Mouse (Mus musculus) cerebellum, adult 2 months (tissue): Measurements from ENCODE around the gene Olfm1. TPM values are rescaled to one million over a fixed set of nuclear protein-coding genes. Genes with fewer than 3 reads are reported as not detected.

Experiments
- DNase-seq, 2 experiments: peaks; one replicate each; pipeline ENCODE4 v3.0.0; 2021
- H3K27ac ChIP-seq: fragments of 200-500 bp; 2 replicates; pipeline ENCODE4 v1.5.1; 2012; ENCODE audit warnings: low read length, control low read depth, inconsistent platforms; ENCODE audit not compliant: insufficient read depth
- H3K27me3 ChIP-seq: fragments of 200-500 bp; 2 replicates; pipeline ENCODE4 v1.6.1; 2012; ENCODE audit warnings: inconsistent platforms, mild to moderate bottlenecking, low read length, moderate library complexity; ENCODE audit not compliant: control insufficient read depth, insufficient read depth
- H3K4me1 ChIP-seq: fragments of 200-500 bp; 2 replicates; pipeline ENCODE4 v1.6.1; 2011; ENCODE audit warnings: low read length; ENCODE audit not compliant: control insufficient read depth, insufficient read depth
- H3K4me3 ChIP-seq: fragments of 200-500 bp; replicated peaks from 2 replicates; pipeline ENCODE3; 2011; ENCODE audit warnings: mild to moderate bottlenecking, low read depth, low read length, control low read depth; ENCODE audit not compliant: insufficient read depth
- CTCF ChIP-seq: fragments of 200-500 bp; IDR thresholded peaks from 2 replicates; pipeline ENCODE4 v1.5.1; 2011; ENCODE audit warnings: low read depth, mild to moderate bottlenecking, control low read depth, low read length, moderate library complexity, borderline replicate concordance; ENCODE audit not compliant: insufficient read depth
- POLR2A ChIP-seq: fragments of 200-500 bp; IDR thresholded peaks from 2 replicates; pipeline ENCODE4 v1.6.1; 2011; ENCODE audit warnings: low read length, control low read depth, borderline replicate concordance; ENCODE audit not compliant: insufficient read depth
- WGBS: fragments of 180-500 bp; shearing (Covaris S2); methylation state at CpG from one replicate; pipeline ENCODE4 v1.1.7; 2018; 5-methylcytosine and 5-hydroxymethylcytosine counted together
- polyA plus RNA-seq: library from polyadenylated mRNA; depleted of rRNA; stranded (reverse); fragments of >200 nt; gene quantifications from 2 replicates; pipeline ENCODE4 v1.2.3, GENCODE M21; 2012

Olfm1 gene
- polyA plus RNA-seq, 1 experiment = 567 TPM

DNA sequence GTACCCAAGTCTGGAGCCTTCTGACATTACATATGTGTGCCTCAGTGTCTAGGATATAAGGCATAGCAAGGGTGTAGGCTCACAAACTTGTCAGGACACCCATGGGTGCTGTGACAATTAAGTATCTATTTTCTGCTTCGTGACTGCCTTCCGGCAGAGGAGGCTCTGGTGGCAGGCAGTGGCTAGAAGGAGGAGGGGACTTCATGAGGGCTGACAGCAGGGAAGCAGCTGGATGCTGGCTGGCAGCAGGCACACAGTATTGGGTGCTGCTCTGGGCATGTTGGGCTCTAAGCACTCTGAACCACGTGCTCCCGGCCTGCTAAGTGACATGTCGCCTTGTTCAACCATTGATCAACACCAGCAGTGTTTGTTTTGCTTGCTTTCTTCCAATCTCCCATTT, 32.0 kb downstream of the Olfm1 start:
- no peaks in the 10 kb centered on the region for H3K27me3 ChIP-seq
- peak in 1 of 2 experiments; percentile 12 for DNase-seq
- TF ChIP-seq POLR2A (no peak), CTCF (no peak)
- 29% methylated on average over 5 of the region's 5 CpGs for WGBS
- H3K4me1 ChIP-seq = peaks cover 46% of the 10 kb centered on the region
- H3K4me3 ChIP-seq = no peak overlapping the region
- no peak overlapping the region for H3K27ac ChIP-seq

DNA sequence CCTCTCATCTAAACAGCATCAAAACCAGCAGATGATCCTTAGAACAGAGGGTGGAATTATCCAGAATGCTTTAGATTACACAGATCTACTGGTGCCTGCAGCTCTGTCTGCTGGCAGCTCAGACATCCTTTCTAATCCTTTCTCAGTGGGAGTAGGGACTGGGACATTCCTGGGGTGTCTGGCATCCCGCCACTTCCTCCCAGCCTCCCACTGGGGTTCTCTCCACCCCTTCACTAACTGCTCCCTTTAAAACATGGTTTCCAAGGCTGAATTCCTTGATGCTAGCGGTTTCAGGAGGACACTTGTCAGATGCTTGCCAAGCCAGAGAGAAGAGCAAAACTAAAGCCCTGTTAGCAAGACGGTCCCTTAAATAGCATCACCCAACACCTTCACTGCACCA, 33.1 kb downstream of the Olfm1 start:
- TF ChIP-seq CTCF (no peak), POLR2A (no peak)
- Histone ChIP-seq H3K4me3 (no peak overlapping the region), H3K27me3 (no peaks in the 10 kb centered on the region), H3K4me1 (peaks cover 40% of the 10 kb centered on the region), H3K27ac (0 out of 2 replicates have a peak overlapping the region, but pooled peaks have one; percentile 22)
- peak; percentile 55 to 62 for DNase-seq
- 14% methylated on average over 3 of the region's 3 CpGs for WGBS

DNA sequence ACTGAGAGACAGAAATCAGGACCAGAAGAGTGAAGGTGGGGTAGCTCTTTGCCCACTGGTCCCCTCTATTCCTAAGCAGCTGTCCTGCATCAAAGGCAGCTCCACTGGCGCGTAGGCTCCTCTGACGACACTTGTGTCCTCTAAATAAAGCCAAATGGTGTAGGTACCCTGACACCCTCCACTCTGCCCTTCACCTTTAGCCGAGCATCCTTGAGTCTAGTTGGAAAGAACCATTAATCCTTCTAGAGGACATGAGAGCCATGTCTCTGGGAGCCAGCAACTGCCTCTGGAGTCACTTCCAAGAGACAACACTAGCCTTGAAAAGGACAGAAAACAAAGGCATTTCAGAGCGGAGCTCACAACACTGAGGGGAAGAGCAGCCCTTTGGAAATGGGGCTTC, 34.2 kb downstream of the Olfm1 start:
- 85% methylated on average over 5 of the region's 5 CpGs for WGBS
- no peak for TF ChIP-seq CTCF
- TF ChIP-seq POLR2A = no peak
- Histone ChIP-seq H3K27ac (peak overlapping the region; percentile 19; the same call in 1 of the 2 replicates), H3K4me1 (peaks cover 35% of the 10 kb centered on the region), H3K27me3 (no peaks in the 10 kb centered on the region), H3K4me3 (no peak overlapping the region)
- DNase-seq = no peak

DNA sequence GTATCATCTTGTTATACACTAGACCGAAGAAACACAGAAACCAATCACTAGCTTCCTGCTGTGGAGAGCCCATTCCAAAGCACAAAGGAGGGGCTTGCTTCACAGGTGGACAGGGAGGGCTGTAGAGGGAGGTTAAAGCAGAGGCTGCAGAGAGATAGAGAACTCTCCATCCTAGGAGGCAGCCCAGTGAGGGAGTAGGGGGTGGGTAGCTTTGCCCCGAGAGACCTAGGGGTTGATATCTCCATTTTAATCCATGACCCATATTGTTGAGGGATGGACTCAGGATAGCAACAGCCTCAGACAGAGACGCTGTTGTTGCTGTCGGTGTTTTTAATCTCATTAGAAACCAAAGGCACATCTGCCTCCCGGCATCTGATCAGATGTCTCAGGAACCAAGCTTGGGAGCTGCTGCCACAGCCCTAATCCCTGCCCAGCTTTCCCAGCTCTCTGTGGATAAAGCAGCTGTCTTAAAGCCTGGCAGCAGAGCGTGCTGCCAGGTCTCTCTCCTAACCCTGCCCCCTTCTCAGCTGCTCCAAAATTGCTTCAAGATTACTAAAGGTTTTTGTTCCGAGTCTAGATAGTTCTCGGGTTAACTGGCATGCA, 34.9 kb downstream of the Olfm1 start:
- no peak overlapping the region for H3K27ac ChIP-seq

DNA sequence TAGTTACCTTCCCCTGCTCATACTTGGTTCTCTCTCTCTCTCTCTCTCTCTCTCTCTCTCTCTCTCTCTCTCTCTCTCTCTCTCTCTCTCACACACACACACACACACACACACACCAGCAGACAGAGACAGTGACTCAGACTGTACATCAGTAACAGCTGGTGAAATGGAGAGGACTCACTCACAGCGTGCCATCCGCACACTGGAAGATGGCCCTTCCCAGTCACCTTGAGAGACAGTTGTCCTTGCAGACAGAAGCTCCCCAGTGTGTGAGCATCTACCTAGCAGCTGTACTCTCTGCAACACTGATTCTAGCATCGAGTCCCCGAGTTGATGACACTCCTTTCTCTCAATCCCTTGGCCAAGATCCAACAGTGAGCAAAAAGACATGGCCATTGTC, 35.6 kb downstream of the Olfm1 start:
- Histone ChIP-seq H3K4me3 (no peak overlapping the region), H3K27me3 (no peaks in the 10 kb centered on the region), H3K4me1 (peaks cover 29% of the 10 kb centered on the region), H3K27ac (no peak overlapping the region)
- DNase-seq = no peak
- WGBS = 34% methylated on average over 4 of the region's 4 CpGs
- TF ChIP-seq POLR2A = no peak
- TF ChIP-seq CTCF = no peak

More for the DNA sequence above, 34.9 kb downstream of the Olfm1 start:
- Histone ChIP-seq H3K27me3 (no peaks in the 10 kb centered on the region), H3K4me1 (peaks cover 29% of the 10 kb centered on the region), H3K4me3 (no peak overlapping the region)
- DNase-seq = no peak
- 19% methylated on average over 8 of the region's 8 CpGs for WGBS
- TF ChIP-seq POLR2A (no peak), CTCF (no peak)

DNA sequence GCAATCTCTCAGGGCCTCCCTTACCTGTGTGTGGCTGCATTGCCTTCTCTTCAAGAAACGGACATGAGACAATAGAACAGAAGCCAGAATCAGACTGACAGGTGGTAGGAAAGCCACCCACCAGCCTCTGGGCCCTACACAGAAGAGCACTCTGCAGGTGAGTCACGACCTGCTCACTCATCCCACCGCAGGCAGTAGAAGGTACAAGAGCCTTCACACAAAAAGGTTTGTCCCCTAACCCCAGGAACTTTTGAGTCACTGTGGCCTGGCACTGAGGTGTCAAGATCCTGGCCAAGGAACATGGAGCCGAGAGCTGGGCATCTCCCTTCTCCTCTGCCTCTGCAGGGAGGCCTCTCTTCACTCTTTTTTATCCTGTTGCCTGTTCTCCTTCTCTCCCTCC, 42.3 kb downstream of the Olfm1 start:
- TF ChIP-seq POLR2A (no peak), CTCF (0 out of 2 replicates have a peak, but pooled peaks have one; percentile 14)
- no peaks in the 10 kb centered on the region for H3K27me3 ChIP-seq
- DNase-seq = peak in 1 of 2 experiments; percentile 79
- H3K4me1 ChIP-seq = peaks cover 23% of the 10 kb centered on the region; the same call in 1 of the 2 replicates
- WGBS = 17% methylated on average over 4 of the region's 4 CpGs
- no peak overlapping the region for H3K4me3 ChIP-seq
- no peak overlapping the region for H3K27ac ChIP-seq

DNA sequence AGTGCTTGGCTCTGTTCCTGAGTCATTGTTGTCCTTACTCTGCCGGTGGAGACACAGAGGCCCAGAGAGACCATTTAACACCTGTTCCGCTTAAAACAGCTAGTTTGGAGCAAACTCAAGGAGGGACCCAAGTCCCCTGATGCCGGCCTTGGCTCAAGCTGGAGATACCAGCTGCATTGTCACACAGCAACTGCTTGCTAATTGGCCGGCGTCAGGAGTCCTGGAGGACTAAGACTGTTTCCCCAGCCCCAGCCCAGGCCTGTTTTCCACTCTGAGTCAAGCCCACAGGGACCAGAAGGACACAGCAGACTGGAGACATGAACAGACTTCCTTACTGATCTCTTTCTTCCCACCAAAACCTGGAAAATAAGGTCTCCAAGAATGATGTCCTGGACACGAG, 43.7 kb downstream of the Olfm1 start:
- H3K27me3 ChIP-seq = no peaks in the 10 kb centered on the region
- no peak overlapping the region for H3K27ac ChIP-seq
- no peak for TF ChIP-seq POLR2A
- TF ChIP-seq CTCF = no peak
- peaks cover 20% of the 10 kb centered on the region; the same call in 1 of the 2 replicates for H3K4me1 ChIP-seq
- H3K4me3 ChIP-seq = no peak overlapping the region
- DNase-seq = no peak
- 74% methylated on average over 6 of the region's 6 CpGs for WGBS

DNA sequence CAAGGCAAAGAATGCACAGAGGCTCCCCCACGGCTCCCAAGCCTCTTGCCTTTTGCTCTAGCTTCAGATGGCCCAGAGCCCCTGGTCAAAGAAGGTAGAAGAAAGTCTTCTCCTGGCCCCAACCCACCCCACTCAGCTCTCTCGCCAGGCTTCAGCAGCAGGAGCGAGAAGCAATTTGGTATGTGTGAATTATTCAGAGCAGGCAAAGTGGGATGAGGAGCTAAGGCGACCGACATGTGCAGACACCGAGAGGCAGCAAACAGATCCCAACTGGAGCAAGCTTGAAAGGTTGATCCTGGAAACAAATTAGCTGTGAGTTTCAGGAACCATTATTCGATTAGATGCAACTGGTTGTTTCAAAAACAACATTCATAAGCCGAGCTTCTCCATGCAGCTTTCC, 46.8 kb downstream of the Olfm1 start:
- Histone ChIP-seq H3K4me3 (no peak overlapping the region), H3K27me3 (no peaks in the 10 kb centered on the region), H3K4me1 (peaks cover 33% of the 10 kb centered on the region), H3K27ac (no peak overlapping the region)
- 94% methylated on average over 8 of the region's 8 CpGs for WGBS
- no peak for TF ChIP-seq POLR2A
- TF ChIP-seq CTCF = no peak
- no peak for DNase-seq
